Mouse (Mus musculus): ENCODE measurements around the gene Rps21. TPM values are rescaled to one million over a fixed set of nuclear protein-coding genes. Genes with fewer than 3 reads are reported as not detected.
"Not testable (repeated sequence)": the region's sequence is repeated elsewhere in the genome, so short reads cannot be mapped to it uniquely, and the experiment has no call there.

Gene Rps21
- polyA plus RNA-seq, 1 experiment from 2014 or later = 478 TPM

DNA sequence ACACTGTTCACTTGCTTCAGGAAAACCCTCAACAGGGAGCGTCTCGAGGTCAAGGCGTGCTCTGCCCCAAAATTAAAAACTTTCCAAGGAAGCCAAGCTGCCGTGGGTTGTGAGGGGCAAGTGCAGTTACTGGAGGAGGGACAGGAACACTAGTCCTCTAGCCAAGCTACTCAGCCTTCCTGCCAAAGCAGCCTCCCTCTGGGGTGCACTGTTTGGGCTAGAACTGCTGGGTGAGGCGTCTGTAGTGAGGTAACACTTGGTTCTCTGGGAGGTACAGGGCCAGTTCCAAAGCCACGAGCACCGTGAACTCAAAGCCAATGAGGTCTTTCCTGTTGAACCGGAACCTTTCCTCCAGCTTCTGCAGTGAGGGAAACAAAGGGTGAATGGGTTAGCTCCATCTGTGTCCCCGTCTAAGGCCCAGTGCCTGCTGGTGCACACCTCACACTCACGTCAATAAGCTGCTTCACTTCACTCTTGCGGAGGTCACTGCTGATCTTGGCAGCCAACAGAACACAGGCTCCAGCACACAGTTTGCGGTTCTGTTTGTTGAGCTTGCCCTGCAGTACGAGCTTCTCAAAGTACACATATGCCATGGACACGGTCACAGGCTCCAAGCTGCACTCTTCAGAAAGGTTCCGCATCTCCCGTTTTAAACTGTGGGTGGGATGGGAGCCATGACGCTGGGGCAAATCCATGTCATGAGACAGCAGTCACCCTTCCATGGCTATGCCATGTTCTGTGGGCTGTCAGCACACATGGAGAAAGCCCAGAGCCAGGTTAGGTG, 2.8 kb downstream of the Rps21 start:
- not testable (repeated sequence) for H3K27ac ChIP-seq (ENCODE audit: low read depth, low read length); H3K4me1 ChIP-seq (ENCODE audit: control insufficient read depth, insufficient read depth, low read length); H3K36me3 ChIP-seq (ENCODE audit: control insufficient read depth, insufficient read depth, low read length); ATAC-seq (ENCODE audit: insufficient read depth, low FRiP score, low TSS enrichment); H3K27me3 ChIP-seq (ENCODE audit: control insufficient read depth, insufficient read depth, low read length); H3K4me3 ChIP-seq (ENCODE audit: low read depth, low read length); H3K9me3 ChIP-seq (ENCODE audit: control insufficient read depth, low read length); H3K4me2 ChIP-seq (ENCODE audit: low read depth); H3K9ac ChIP-seq (ENCODE audit: low read length); DNase-seq (ENCODE audit: low spot score)
- WGBS = 76% methylated on average over 17 of the region's 17 CpGs

DNA sequence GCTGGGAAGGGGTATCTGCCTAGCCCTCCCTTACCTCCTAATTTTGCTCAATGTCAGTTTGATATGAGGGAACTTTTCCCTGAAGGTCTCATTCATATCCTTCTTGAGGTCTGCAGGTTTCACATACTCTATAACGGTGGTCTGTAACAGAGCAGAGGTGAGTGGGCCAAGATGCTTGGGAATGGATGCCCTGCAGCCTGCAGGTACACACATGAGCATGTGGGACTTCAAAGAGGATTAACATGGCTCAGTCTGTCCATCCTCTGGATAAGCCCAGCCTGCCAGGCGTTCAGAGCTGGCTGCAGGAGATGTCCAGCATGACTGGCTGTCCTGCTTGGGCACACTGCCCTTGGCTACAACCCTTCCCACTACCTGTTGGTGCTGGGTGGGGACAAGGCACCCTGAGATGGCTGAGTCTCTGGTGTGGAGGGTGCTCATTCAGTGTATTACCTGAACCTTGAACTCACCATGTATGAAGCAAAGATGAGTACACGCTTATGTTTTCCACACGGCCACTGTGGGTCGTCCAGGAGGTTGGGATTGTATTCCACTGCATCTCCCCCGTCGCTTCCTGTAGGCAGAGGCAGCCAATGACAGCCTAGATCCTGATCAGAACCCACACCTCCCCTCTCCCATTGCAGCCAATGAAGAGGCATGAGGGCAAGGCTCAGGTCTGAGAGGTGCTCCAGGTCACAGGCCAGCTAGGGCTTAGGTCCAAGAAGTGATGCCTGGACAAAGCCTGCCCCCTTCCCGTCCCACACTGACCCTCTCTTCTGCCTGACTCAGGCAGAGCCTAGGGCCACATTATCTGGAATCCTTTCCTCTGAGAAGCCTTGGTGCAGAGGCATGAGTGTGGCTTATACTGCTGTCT, 3.7 kb downstream of the Rps21 start:
- 67% methylated on average over 8 of the region's 8 CpGs for WGBS

DNA sequence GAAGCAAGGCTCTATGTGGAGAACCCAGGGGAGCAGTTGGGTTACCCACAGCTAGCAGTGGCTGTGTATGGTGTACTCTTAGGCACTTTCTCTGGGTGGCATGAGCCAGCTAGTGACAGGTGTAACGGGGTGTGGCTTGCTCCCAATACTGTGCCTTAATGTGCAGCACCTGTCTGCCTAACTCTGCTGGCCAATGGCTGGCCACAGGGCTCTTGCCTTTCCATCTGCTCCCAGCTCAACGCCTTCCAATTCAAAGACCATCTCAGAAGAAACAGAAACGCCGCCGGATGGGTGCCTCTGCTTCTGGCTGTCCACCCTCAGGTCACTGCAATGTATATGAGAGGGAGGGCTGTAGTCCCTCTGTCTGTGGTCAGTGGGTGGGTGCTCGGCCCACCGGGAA, 4.7 kb downstream of the Rps21 start:
- no peak for DNase-seq (ENCODE audit: low spot score)
- peaks cover 7% of the 10 kb centered on the region; the same call in 1 of the 2 replicates for H3K36me3 ChIP-seq (ENCODE audit: control insufficient read depth, insufficient read depth, low read length)
- no peak for ATAC-seq (ENCODE audit: insufficient read depth, low FRiP score, low TSS enrichment)
- no peak overlapping the region for H3K4me2 ChIP-seq (ENCODE audit: low read depth)
- H3K9me3 ChIP-seq (ENCODE audit: control insufficient read depth, low read length) = no peaks in the 10 kb centered on the region
- H3K27me3 ChIP-seq (ENCODE audit: control insufficient read depth, insufficient read depth, low read length) = no peaks in the 10 kb centered on the region
- 93% methylated on average over 7 of the region's 7 CpGs for WGBS
- no peak overlapping the region for H3K4me3 ChIP-seq (ENCODE audit: low read depth, low read length)
- H3K9ac ChIP-seq (ENCODE audit: low read length) = no peak overlapping the region
- H3K4me1 ChIP-seq (ENCODE audit: control insufficient read depth, insufficient read depth, low read length) = peaks cover 5% of the 10 kb centered on the region; the same call in 1 of the 2 replicates
- no peak overlapping the region for H3K27ac ChIP-seq (ENCODE audit: low read depth, low read length)

More for the DNA sequence above, 3.7 kb downstream of the Rps21 start:
- H3K4me1 ChIP-seq (ENCODE audit: control insufficient read depth, insufficient read depth, low read length) = peaks cover 8% of the 10 kb centered on the region; the same call in 1 of the 2 replicates
- H3K9me3 ChIP-seq (ENCODE audit: control insufficient read depth, low read length) = no peaks in the 10 kb centered on the region
- no peak overlapping the region for H3K27ac ChIP-seq (ENCODE audit: low read depth, low read length)
- no peak overlapping the region for H3K4me3 ChIP-seq (ENCODE audit: low read depth, low read length)
- H3K9ac ChIP-seq (ENCODE audit: low read length) = no peak overlapping the region
- H3K4me2 ChIP-seq (ENCODE audit: low read depth) = no peak overlapping the region
- no peaks in the 10 kb centered on the region for H3K27me3 ChIP-seq (ENCODE audit: control insufficient read depth, insufficient read depth, low read length)
- no peak for ATAC-seq (ENCODE audit: insufficient read depth, low FRiP score, low TSS enrichment)
- no peak for DNase-seq (ENCODE audit: low spot score)
- H3K36me3 ChIP-seq (ENCODE audit: control insufficient read depth, insufficient read depth, low read length) = peaks cover 7% of the 10 kb centered on the region; the same call in 1 of the 2 replicates

DNA sequence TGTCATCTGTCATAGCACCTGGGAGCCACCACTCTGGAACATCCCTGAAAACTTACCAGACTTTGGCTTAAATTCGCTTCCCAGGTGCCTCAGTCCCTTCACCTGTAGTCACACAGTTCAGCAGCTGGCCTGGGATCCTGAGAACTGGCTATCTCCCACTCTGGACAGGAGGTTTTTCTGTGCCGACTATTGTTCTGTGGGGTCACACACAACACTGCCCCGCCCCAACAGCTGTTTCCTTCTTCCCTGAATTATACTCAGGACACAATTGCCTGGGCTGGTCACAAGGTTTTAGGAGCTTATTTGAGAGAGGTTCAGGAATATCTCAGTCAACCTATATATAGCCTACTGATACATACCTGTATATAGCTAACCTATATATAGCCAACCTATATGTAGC, 5.3 kb downstream of the Rps21 start:
- Histone ChIP-seq H3K9me3 (ENCODE audit: control insufficient read depth, low read length) (no peaks in the 10 kb centered on the region), H3K4me1 (ENCODE audit: control insufficient read depth, insufficient read depth, low read length) (peaks cover 5% of the 10 kb centered on the region; the same call in 1 of the 2 replicates), H3K27ac (ENCODE audit: low read depth, low read length) (no peak overlapping the region), H3K4me2 (ENCODE audit: low read depth) (no peak overlapping the region), H3K4me3 (ENCODE audit: low read depth, low read length) (no peak overlapping the region), H3K36me3 (ENCODE audit: control insufficient read depth, insufficient read depth, low read length) (peaks cover 7% of the 10 kb centered on the region; the same call in 1 of the 2 replicates), H3K27me3 (ENCODE audit: control insufficient read depth, insufficient read depth, low read length) (no peaks in the 10 kb centered on the region), H3K9ac (ENCODE audit: low read length) (no peak overlapping the region)
- DNase-seq (ENCODE audit: low spot score) = no peak
- no peak for ATAC-seq (ENCODE audit: insufficient read depth, low FRiP score, low TSS enrichment)
- WGBS = 79% methylated on average over 3 of the region's 3 CpGs

DNA sequence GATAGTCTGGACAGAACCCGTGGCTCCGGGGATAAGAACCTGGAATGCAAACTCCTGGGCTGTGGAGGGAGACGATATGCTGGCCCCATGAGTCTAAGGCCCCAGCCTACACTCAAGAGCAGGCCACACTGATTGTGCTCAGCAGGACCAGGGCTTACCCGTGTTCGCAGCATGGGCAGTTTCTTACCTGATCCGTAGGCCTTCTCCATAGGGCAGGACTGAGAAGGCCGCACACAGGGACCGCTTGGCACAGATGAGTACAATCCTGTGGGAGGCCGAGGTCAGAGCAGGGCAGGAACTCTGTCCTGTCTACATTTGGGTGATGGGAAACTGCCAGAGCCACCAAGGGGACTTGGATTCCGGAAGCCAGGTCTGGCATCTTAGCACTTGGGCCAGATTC, 5.7 kb downstream of the Rps21 start:
- Histone ChIP-seq H3K27me3 (ENCODE audit: control insufficient read depth, insufficient read depth, low read length) (no peaks in the 10 kb centered on the region), H3K9me3 (ENCODE audit: control insufficient read depth, low read length) (no peaks in the 10 kb centered on the region), H3K9ac (ENCODE audit: low read length) (no peak overlapping the region), H3K4me1 (ENCODE audit: control insufficient read depth, insufficient read depth, low read length) (peaks cover 3% of the 10 kb centered on the region; the same call in 1 of the 2 replicates), H3K4me2 (ENCODE audit: low read depth) (no peak overlapping the region), H3K36me3 (ENCODE audit: control insufficient read depth, insufficient read depth, low read length) (peaks cover 7% of the 10 kb centered on the region; the same call in 1 of the 2 replicates), H3K27ac (ENCODE audit: low read depth, low read length) (no peak overlapping the region), H3K4me3 (ENCODE audit: low read depth, low read length) (no peak overlapping the region)
- ATAC-seq (ENCODE audit: insufficient read depth, low FRiP score, low TSS enrichment) (no peak), DNase-seq (ENCODE audit: low spot score) (no peak)
- 91% methylated on average over 10 of the region's 10 CpGs for WGBS

DNA sequence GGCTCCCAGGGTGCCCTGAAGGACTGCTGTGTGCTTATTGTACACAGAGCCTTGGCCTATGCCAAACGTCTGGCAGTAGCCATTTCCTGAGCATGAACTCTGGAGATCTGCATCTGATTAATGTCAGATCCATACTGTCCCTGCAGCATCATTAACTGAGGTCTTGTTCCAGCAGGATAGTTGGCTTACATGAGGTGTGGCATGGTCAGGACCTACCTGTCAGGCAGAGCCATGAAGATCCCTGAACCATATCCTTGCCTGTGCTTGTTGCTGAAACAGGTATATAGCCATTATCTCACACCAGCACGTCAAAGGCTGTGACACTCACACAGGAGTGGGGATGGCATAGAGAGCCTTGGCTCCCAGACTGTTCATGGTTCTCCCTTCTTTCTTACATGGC, 10.8 kb downstream of the Rps21 start:
- Histone ChIP-seq H3K4me2 (ENCODE audit: low read depth) (no peak overlapping the region), H3K27ac (ENCODE audit: low read depth, low read length) (no peak overlapping the region), H3K27me3 (ENCODE audit: control insufficient read depth, insufficient read depth, low read length) (no peaks in the 10 kb centered on the region), H3K36me3 (ENCODE audit: control insufficient read depth, insufficient read depth, low read length) (no peaks in the 10 kb centered on the region; the same call in none of the 2 replicates), H3K9ac (ENCODE audit: low read length) (no peak overlapping the region), H3K4me3 (ENCODE audit: low read depth, low read length) (no peak overlapping the region), H3K9me3 (ENCODE audit: control insufficient read depth, low read length) (no peaks in the 10 kb centered on the region), H3K4me1 (ENCODE audit: control insufficient read depth, insufficient read depth, low read length) (peaks cover 8% of the 10 kb centered on the region)
- no peak for ATAC-seq (ENCODE audit: insufficient read depth, low FRiP score, low TSS enrichment)
- DNase-seq (ENCODE audit: low spot score) = no peak
- WGBS = 86% methylated on average over 2 of the region's 2 CpGs

DNA sequence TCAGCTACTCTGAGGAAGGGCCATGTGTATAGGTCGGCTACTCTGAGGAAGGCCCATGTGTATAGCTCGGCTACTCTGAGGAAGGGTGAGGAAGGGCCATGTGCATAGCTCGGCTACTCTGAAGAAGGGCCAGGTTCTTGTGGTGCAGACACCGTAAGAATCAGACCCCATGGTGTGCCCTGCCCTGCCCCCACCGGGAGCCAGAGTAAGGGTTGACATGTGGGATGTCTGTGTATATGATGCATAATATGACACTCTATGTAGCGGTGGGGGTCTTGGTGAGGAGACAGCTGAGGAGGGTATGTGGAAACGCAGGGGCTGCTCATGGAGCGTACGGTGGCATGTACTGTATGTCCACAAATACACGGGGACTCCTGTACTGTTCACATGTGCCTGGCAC, 12.2 kb downstream of the Rps21 start:
- no peak overlapping the region for H3K27ac ChIP-seq (ENCODE audit: low read depth, low read length)
- H3K4me1 ChIP-seq (ENCODE audit: control insufficient read depth, insufficient read depth, low read length) = peaks cover 8% of the 10 kb centered on the region
- no peaks in the 10 kb centered on the region for H3K27me3 ChIP-seq (ENCODE audit: control insufficient read depth, insufficient read depth, low read length)
- H3K9me3 ChIP-seq (ENCODE audit: control insufficient read depth, low read length) = no peaks in the 10 kb centered on the region
- no peak for ATAC-seq (ENCODE audit: insufficient read depth, low FRiP score, low TSS enrichment)
- 96% methylated on average over 10 of the region's 10 CpGs for WGBS
- DNase-seq (ENCODE audit: low spot score) = no peak
- H3K9ac ChIP-seq (ENCODE audit: low read length) = no peak overlapping the region
- H3K36me3 ChIP-seq (ENCODE audit: control insufficient read depth, insufficient read depth, low read length) = no peaks in the 10 kb centered on the region; the same call in 1 of the 2 replicates
- H3K4me2 ChIP-seq (ENCODE audit: low read depth) = no peak overlapping the region
- H3K4me3 ChIP-seq (ENCODE audit: low read depth, low read length) = no peak overlapping the region

DNA sequence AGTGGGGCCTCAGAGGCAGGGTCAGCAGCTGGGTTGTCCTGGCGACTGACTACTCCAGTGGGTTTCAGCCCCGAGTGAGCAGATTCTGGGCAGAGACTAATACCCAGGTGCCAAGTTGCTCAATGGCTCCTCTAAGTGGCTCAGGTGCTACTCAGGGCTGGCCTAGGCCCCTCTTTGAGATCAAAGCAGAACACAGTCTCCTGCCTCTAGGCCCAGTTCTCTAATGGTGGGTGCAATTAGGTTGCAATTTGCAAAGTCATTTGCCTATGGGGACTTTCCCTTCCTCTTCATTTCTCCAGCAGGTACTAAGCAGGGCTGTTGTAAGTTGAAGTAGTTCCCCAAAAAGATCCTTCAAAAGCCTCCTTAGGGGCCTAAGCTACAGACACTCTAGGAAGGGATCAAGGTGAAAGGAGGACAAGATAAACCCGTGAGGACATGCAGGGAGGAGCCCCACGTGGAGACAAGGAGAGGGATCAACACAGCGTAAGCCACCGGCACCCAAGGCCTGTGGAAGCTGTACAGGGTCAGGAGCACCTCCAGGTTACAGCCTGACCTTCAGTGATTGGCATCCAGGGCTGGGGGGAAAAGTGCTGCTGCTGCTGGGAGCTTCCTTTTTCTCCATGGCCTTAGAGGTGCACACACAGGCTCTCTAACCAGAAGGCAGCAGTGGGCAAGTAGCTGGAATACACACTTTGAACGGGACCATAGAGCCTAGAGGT, 13.5 kb downstream of the Rps21 start:
- H3K27me3 ChIP-seq (ENCODE audit: control insufficient read depth, insufficient read depth, low read length) = no peaks in the 10 kb centered on the region
- no peak overlapping the region for H3K27ac ChIP-seq (ENCODE audit: low read depth, low read length)
- DNase-seq (ENCODE audit: low spot score) = no peak
- WGBS = 66% methylated on average over 7 of the region's 7 CpGs
- H3K9ac ChIP-seq (ENCODE audit: low read length) = no peak overlapping the region
- H3K36me3 ChIP-seq (ENCODE audit: control insufficient read depth, insufficient read depth, low read length) = no peaks in the 10 kb centered on the region; the same call in 1 of the 2 replicates
- H3K4me3 ChIP-seq (ENCODE audit: low read depth, low read length) = no peak overlapping the region
- H3K4me2 ChIP-seq (ENCODE audit: low read depth) = no peak overlapping the region
- H3K4me1 ChIP-seq (ENCODE audit: control insufficient read depth, insufficient read depth, low read length) = peaks cover 8% of the 10 kb centered on the region
- no peak for ATAC-seq (ENCODE audit: insufficient read depth, low FRiP score, low TSS enrichment)
- H3K9me3 ChIP-seq (ENCODE audit: control insufficient read depth, low read length) = no peaks in the 10 kb centered on the region
